7 mouse cellular contexts compared by ENCODE assay signal in the genomic region with DNA sequence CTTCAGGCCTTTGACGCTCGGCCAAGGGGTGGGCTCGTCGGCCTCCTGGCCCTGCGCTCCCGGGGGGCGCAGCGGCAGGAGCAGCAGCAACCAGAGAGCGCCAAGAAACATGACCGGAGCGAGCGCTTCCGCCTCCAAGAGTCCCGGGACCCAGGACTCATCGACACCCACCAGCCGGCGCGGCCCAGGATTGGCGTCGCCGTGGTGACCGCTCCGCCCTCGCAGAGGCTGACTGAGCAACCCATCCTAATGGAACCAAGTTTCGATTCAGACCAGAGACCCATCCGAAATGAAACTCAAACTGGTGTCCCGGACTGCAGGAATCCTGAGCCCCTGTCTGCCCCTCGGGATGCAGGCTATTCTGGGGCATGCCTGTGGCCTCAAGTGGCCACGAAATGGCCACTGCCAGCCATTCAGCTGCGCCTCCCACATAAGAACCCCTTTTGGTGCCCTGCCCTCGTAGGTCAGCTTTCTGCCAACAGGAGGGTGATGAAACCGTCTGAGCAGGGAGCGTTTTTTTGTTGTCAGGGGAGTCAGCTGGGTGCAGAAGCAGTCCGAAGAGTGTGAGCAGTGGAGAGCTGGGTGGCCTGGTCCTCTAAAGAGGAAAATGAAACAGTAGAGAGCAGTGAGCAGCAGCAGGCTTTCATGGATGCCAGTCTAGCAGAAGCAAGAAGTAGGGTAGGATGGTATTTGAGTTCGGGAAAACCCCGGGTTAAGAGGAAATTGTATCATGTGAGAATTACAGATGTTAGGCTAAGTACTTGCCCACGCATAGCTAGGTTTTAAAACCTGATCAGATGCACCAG. TPM values are rescaled to one million over a fixed set of nuclear protein-coding genes. Genes with fewer than 3 reads are reported as not detected.
DNase-seq lines count a peak whose midpoint lies in the region; ATAC-seq and TF ChIP-seq lines count a peak whose summit lies in the region.

A gene (minus strand): TSS at position 162 of the 806 bp plus-strand sequence.

- H3K4me3 ChIP-seq in cortical plate, adult 2 months (ENCODE audit: insufficient read depth, low read length) = peak within 1 kb of the TSS; percentile 77

- 0 out of 2 replicates have a peak, but pooled peaks have one; percentile 15 for TF ChIP-seq POLR2A in cortical plate, adult 2 months (IDR thresholded peaks at IDR 0.05; ENCODE audit: extremely low read depth, insufficient read depth, low read length)

- peak; percentile 72 for ATAC-seq in inflammation-experienced regulatory T-cells, adult 6 months

- DNase-seq in adrenal gland, adult 18-20 months (ENCODE audit: low spot score in 2 of 2) = peak; percentile 82 to 84
- peak; percentile 83 for DNase-seq in gastrocnemius, postnatal 25 days
- DNase-seq in left cerebral cortex, postnatal 36 days (ENCODE audit: low spot score in 2 of 2) = peak; percentile 52 to 61
- DNase-seq in mesoderm, embryonic 11.5 days (ENCODE audit: low read depth, low spot score) = peak; percentile 68
- peak; percentile 63 for DNase-seq in right cerebral cortex, postnatal 25 days

- TF ChIP-seq CTCF in cortical plate, adult 2 months (IDR thresholded peaks at IDR 0.05; ENCODE audit: extremely low read depth, insufficient read depth, low read length) = no peak

- no peaks in the 10 kb centered on the region; the same call in 1 of the 2 replicates for H3K4me1 ChIP-seq in cortical plate, adult 2 months (ENCODE audit: control insufficient read depth, insufficient read depth, low read length)

- intact Hi-C loops in left cerebral cortex, postnatal 36 days (cut with DNase I) = no loop called here

- no peak within 1 kb of the TSS for H3K27ac ChIP-seq in cortical plate, adult 2 months (ENCODE audit: insufficient read depth, low read length)

RNA-seq across cellular contexts. Expression of the gene that starts here (rescaled TPM):
- total RNA-seq in adrenal gland, adult 18-20 months (2021) = 10 to 100 TPM; 11.5 to 17.4 TPM
- polyA plus RNA-seq in cortical plate, adult 2 months (2012; rRNA removed) = 7.4 and 9.1 TPM in 2 replicates
- total RNA-seq in gastrocnemius, postnatal 25 days (2021) = 1 to 10 TPM; 4.3 to 6.7 TPM
- 10 to 100 TPM; 22.7 to 27.7 (median 24.2) TPM for polyA plus RNA-seq in inflammation-experienced regulatory T-cells, adult 6 months (2017; shearing (Covaris generic))
- 1 to 10 TPM; 4.5 to 5.5 TPM for total RNA-seq in left cerebral cortex, postnatal 36 days (2021)
